Comparison of ENCODE assay signal across 7 mouse cellular contexts in the genomic region with DNA sequence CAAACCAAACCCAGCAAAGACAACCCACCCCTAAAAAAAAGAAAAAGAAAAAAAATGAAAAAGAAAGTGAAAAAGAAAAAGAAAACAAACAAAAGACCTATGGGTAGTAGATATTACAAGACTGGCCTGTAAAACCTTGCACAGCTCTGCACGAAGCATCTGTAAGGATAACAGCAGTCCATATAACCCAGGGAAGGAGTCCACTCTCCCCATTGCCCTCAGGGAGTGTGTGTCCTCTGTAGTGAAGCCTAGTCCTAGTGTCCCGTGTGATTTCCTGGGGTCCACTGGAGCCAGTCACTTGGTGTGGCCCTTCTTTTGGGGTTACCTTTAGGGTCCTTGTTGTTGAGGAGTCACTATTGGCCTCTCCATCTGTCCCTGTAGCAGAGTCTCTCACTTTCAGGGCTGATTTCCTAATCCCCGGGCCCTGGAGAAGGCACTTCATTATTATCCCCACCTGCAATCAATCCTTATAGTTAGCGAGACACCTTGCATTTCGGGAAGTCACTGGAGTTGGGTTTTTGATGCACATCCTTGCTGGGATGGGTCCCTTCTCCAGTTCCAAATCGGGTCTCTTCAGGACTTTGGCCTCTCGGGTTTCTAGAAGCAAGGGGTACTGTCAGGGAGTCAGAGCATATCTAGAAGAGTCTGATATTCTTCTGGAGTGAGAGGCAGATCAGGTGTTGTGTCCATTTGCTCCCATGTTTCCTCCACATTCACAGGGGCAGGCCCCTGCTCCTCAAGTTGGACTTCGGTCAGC. TPM values are rescaled to one million over a fixed set of nuclear protein-coding genes. Genes with fewer than 3 reads are reported as not detected.
DNase-seq lines count a peak whose midpoint lies in the region; ATAC-seq and TF ChIP-seq lines count a peak whose summit lies in the region.
"Not testable (repeated sequence)": the region's sequence is repeated elsewhere in the genome, so short reads cannot be mapped to it uniquely, and the experiment has no call there.

No protein-coding gene starts in this region.

- peaks cover 38% of the 10 kb centered on the region for H3K9me3 ChIP-seq in forebrain, embryonic 10.5 days
- H3K9me3 ChIP-seq in heart, embryonic 12.5 days (replicated peaks): peaks cover 15% of the 10 kb centered on the region
- not testable (repeated sequence) for H3K9me3 ChIP-seq in liver, embryonic 11.5 days (ENCODE audit: control insufficient read depth, low read length)
- H3K9me3 ChIP-seq in midbrain, postnatal 0 days (ENCODE audit: low read length): peaks cover 18% of the 10 kb centered on the region; the same call in 1 of the 2 replicates

- H3K27ac ChIP-seq in forebrain, embryonic 10.5 days; heart, embryonic 12.5 days (ENCODE audit: poor library complexity, severe bottlenecking); kidney, adult 2 months (ENCODE audit: insufficient read depth, low read depth, low read length); liver, embryonic 11.5 days (ENCODE audit: low read depth, low read length); midbrain, postnatal 0 days (ENCODE audit: low read depth, low read length): not testable (repeated sequence)

- not testable (repeated sequence) for H3K9ac ChIP-seq in heart, embryonic 12.5 days; liver, embryonic 11.5 days (ENCODE audit: low read depth, low read length); midbrain, postnatal 0 days (replicated peaks; ENCODE audit: low read length, poor library complexity, severe bottlenecking)

- H3K4me3 ChIP-seq in forebrain, embryonic 10.5 days; heart, embryonic 12.5 days; kidney, adult 2 months (ENCODE audit: insufficient read depth, low read depth, low read length); liver, embryonic 11.5 days (ENCODE audit: low read depth, low read length); midbrain, postnatal 0 days (ENCODE audit: low read depth, low read length): not testable (repeated sequence)

- TF ChIP-seq POLR2A in kidney, adult 2 months (IDR thresholded peaks at IDR 0.05; ENCODE audit: low read depth, low read length): not testable (repeated sequence)

- WGBS in forebrain, embryonic 10.5 days: 88% methylated on average over 8 of the region's 8 CpGs
- 79% methylated on average over 8 of the region's 8 CpGs for WGBS in heart, embryonic 12.5 days
- WGBS in kidney, adult 2 months: 83% methylated on average over 8 of the region's 8 CpGs
- 75% methylated on average over 8 of the region's 8 CpGs for WGBS in liver, embryonic 11.5 days
- 82% methylated on average over 7 of the region's 8 CpGs for WGBS in midbrain, postnatal 0 days

- DNase-seq in adrenal gland, postnatal 25 days: peak; percentile 39
- DNase-seq in forebrain, embryonic 10.5 days (ENCODE audit: extremely low spot score, low spot score): peak; percentile 55
- DNase-seq in kidney, adult 2 months: peak; percentile 67
- DNase-seq in liver, embryonic 11.5 days (ENCODE audit: low spot score): peak; percentile 70
- peak; percentile 27 for DNase-seq in midbrain, postnatal 0 days (ENCODE audit: low spot score)
- peak; percentile 70 to 91 for DNase-seq in spleen, postnatal 4 days (ENCODE audit: low spot score in 2 of 2)

- not testable (repeated sequence) for H3K4me1 ChIP-seq in forebrain, embryonic 10.5 days; heart, embryonic 12.5 days (replicated peaks); kidney, adult 2 months (ENCODE audit: control insufficient read depth, insufficient read depth, low read length); liver, embryonic 11.5 days (replicated peaks; ENCODE audit: control insufficient read depth, insufficient read depth, low read length); midbrain, postnatal 0 days (ENCODE audit: insufficient read depth, low read length)

- not testable (repeated sequence) for H3K36me3 ChIP-seq in forebrain, embryonic 10.5 days (replicated peaks); heart, embryonic 12.5 days; kidney, adult 2 months (ENCODE audit: control insufficient read depth, insufficient read depth, low read length); liver, embryonic 11.5 days (ENCODE audit: control insufficient read depth, insufficient read depth, low read length); midbrain, postnatal 0 days (ENCODE audit: insufficient read depth, low read length)

- not testable (repeated sequence) for TF ChIP-seq CTCF in kidney, adult 2 months (conservative IDR thresholded peaks at IDR 0.05; ENCODE audit: insufficient read depth, insufficient read length, low read depth, low read length); midbrain, postnatal 0 days (IDR thresholded peaks at IDR 0.05)

- H3K27me3 ChIP-seq in forebrain, embryonic 10.5 days (ENCODE audit: poor library complexity, severe bottlenecking); heart, embryonic 12.5 days (replicated peaks); kidney, adult 2 months (replicated peaks; ENCODE audit: control insufficient read depth, insufficient read depth, low read length); liver, embryonic 11.5 days (replicated peaks; ENCODE audit: control insufficient read depth, insufficient read depth, low read length); midbrain, postnatal 0 days (ENCODE audit: insufficient read depth, low read length): not testable (repeated sequence)

- ATAC-seq in heart, embryonic 12.5 days (ENCODE audit: insufficient number of reproducible peaks, low FRiP score): peak; percentile 89
- ATAC-seq in liver, embryonic 11.5 days (replicated peaks; ENCODE audit: low FRiP score): peak; percentile 80
- ATAC-seq in midbrain, postnatal 0 days (ENCODE audit: low FRiP score): peak; percentile 85

- H3K4me2 ChIP-seq in heart, embryonic 12.5 days; liver, embryonic 11.5 days; midbrain, postnatal 0 days (ENCODE audit: low read depth, low read length, poor library complexity, severe bottlenecking): not testable (repeated sequence)

RNA-seq across cellular contexts. Expression of gene Gm4981, which starts 2.7 kb away (rescaled TPM):
- total RNA-seq in adrenal gland, postnatal 25 days (2021): not detected in 2 replicates
- polyA plus RNA-seq in forebrain, embryonic 10.5 days (2016; fragmentation: Nextera tagmentation; extraction: Ambion mirVana): not detected in 2 replicates
- not detected in 2 replicates for polyA plus RNA-seq in heart, embryonic 12.5 days (2016; fragmentation: Nextera tagmentation; extraction: Ambion mirVana)
- polyA plus RNA-seq in kidney, adult 2 months (2012; rRNA removed): not detected in 2 replicates
- not detected in 2 replicates for polyA plus RNA-seq in liver, embryonic 11.5 days (2014; fragmentation: Nextera tagmentation; extraction: Ambion mirVana)
- total RNA-seq in midbrain, postnatal 0 days (2014; rRNA removed): 0.22 TPM in 1 of 2 replicates, not detected in the other
- polyA plus RNA-seq in midbrain, postnatal 0 days (2015; fragmentation: Nextera tagmentation; extraction: Ambion mirVana): not detected in 2 replicates

RNA-seq across cellular contexts. Expression of gene Duxf3, which starts 6.7 kb away (rescaled TPM):
- not detected in 2 replicates for total RNA-seq in adrenal gland, postnatal 25 days (2021)
- polyA plus RNA-seq in forebrain, embryonic 10.5 days (2016; fragmentation: Nextera tagmentation; extraction: Ambion mirVana): not detected in 2 replicates
- polyA plus RNA-seq in heart, embryonic 12.5 days (2016; fragmentation: Nextera tagmentation; extraction: Ambion mirVana): not detected in 2 replicates
- polyA plus RNA-seq in kidney, adult 2 months (2012; rRNA removed): not detected in 2 replicates
- polyA plus RNA-seq in liver, embryonic 11.5 days (2014; fragmentation: Nextera tagmentation; extraction: Ambion mirVana): not detected in 2 replicates
- total RNA-seq in midbrain, postnatal 0 days (2014; rRNA removed): not detected in 2 replicates
- not detected in 2 replicates for polyA plus RNA-seq in midbrain, postnatal 0 days (2015; fragmentation: Nextera tagmentation; extraction: Ambion mirVana)

RNA-seq across cellular contexts. Expression of gene AW822073, which starts 14.4 kb away (rescaled TPM):
- not detected in 2 replicates for total RNA-seq in adrenal gland, postnatal 25 days (2021)
- polyA plus RNA-seq in forebrain, embryonic 10.5 days (2016; fragmentation: Nextera tagmentation; extraction: Ambion mirVana): not detected in 2 replicates
- not detected in 2 replicates for polyA plus RNA-seq in heart, embryonic 12.5 days (2016; fragmentation: Nextera tagmentation; extraction: Ambion mirVana)
- not detected in 2 replicates for polyA plus RNA-seq in kidney, adult 2 months (2012; rRNA removed)
- polyA plus RNA-seq in liver, embryonic 11.5 days (2014; fragmentation: Nextera tagmentation; extraction: Ambion mirVana): not detected in 2 replicates
- not detected in 2 replicates for total RNA-seq in midbrain, postnatal 0 days (2014; rRNA removed)
- not detected in 2 replicates for polyA plus RNA-seq in midbrain, postnatal 0 days (2015; fragmentation: Nextera tagmentation; extraction: Ambion mirVana)

RNA-seq across cellular contexts. Expression of gene Gcc2, which starts 16.1 kb away (rescaled TPM):
- 26.8 and 65.0 TPM in 2 replicates for total RNA-seq in adrenal gland, postnatal 25 days (2021)
- polyA plus RNA-seq in forebrain, embryonic 10.5 days (2016; fragmentation: Nextera tagmentation; extraction: Ambion mirVana): 46.1 and 52.5 TPM in 2 replicates
- polyA plus RNA-seq in heart, embryonic 12.5 days (2016; fragmentation: Nextera tagmentation; extraction: Ambion mirVana): 47.5 and 52.8 TPM in 2 replicates
- 11.3 and 13.0 TPM in 2 replicates for polyA plus RNA-seq in kidney, adult 2 months (2012; rRNA removed)
- 37.1 and 37.6 TPM in 2 replicates for polyA plus RNA-seq in liver, embryonic 11.5 days (2014; fragmentation: Nextera tagmentation; extraction: Ambion mirVana)
- 41.1 and 41.3 TPM in 2 replicates for total RNA-seq in midbrain, postnatal 0 days (2014; rRNA removed)
- 89.9 and 121 TPM in 2 replicates for polyA plus RNA-seq in midbrain, postnatal 0 days (2015; fragmentation: Nextera tagmentation; extraction: Ambion mirVana)

Comparison
In these comparisons a context has a peak if more than half of its experiments do, and no peak if none do; other contexts are left out.
1. DNase-seq: peak in every context shown above with its lines; median percentile 80 in spleen, postnatal 4 days; 70 in liver, embryonic 11.5 days; 67 in kidney, adult 2 months; 55 in forebrain, embryonic 10.5 days; 39 in adrenal gland, postnatal 25 days; 27 in midbrain, postnatal 0 days.